Mouse (Mus musculus) heart, postnatal 10 days (tissue): ENCODE results near the gene Nwd2. TPM values are rescaled to one million over a fixed set of nuclear protein-coding genes. Genes with fewer than 3 reads are reported as not detected.

Source experiments
- DNase-seq, 2 experiments: peaks; one replicate each; pipeline ENCODE4 v3.0.0; 2021
- intact Hi-C: fragments of 180-260 bp; cut with DNase I; formaldehyde crosslinking; loops from one replicate; pipeline ENCODE4 v1.15.1; 2025
- total RNA-seq, 2 experiments: library from RNA; stranded (reverse); gene quantifications; 2 replicates each; pipeline ENCODE4 v1.2.3; 2021

The Nwd2 gene
- total RNA-seq = not detected

DNA sequence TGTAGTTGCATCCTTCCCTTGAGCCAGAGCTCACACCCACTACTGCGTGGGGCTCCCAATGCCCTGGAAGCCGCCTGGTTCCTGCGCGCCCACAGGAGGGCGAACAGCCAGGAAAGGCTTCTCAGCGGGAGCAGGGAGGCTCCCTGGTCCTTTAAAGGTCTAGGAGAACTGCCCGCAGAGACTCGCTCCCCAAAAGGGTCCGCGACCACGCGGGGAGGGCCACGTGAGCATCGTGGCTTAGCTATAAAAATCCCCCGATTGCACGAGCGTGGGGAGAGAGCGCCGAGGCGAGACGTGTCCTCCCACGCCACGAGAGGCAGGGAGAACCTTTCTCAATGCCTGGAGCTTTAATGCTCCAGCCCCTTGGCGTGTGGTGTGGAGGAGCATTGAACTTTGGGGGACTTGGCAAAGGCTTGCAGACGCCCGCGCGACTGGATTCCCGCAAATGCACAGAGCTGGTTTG, at the start of gene Nwd2:
Nwd2 (plus strand) TSS at position 33 of the 463 bp plus-strand sequence.
- no peak for DNase-seq

DNA sequence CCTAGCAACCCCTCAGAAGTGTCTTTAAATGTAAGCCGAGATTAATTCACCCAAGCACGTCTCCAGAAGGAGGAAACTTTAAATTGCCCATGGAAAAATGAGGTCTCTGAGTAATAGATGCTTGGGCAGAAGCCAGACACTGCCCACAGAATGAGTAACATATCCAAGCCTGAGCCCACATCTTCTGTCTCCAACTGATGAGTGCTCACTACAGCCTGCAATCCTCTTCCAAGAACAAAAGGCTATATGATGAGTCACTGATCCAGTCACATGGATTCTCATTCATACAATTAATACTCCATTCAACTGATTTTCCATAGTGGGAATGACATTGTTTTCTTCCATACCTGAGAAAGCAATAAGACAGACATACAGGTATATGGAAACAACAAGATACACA, 41.5 kb upstream of the Nwd2 start:
- DNase-seq = no peak
- intact Hi-C loops = no loop called here

More for the DNA sequence above, at the start of gene Nwd2:
- intact Hi-C loops = no loop called here

DNA sequence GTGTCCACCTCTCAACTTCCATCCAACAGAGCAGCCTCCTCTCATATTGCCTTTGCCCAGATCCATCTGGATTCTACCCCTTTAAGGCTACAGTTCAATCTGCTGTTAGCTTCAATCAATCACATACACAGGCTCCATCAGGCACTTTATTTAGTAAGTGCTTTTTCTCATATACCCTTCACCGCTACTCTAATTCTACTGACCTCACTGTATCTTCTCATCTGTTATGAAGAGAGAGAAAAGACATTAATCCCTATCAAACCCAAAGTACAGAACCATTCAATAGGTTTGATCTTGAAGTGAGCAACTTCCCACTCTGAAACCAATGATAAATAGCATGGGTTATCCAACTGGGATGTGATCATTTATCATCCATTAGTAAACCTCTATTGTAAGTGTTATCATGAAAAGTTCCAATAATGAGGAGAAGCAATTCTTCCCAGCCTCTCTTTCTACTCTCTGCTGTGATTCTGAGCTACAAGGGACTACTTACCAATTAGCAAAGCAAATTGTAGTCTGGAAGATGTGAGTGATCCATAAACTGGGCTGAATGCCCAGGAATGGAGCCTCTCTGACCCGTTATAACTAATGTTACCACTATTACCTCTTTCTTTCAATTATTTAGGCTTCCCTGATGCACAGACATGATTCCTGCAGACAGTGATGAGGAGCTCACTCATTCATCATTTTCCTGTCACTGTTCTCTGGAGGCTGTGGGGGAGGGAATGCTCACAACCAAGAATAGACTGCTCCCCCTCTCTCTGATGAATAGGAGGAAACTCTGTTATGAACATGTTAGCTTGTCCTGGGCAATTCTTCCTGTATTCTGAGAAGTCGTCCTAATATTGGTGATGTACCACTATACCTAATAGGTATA, 31.9 kb upstream of the Nwd2 start:
- DNase-seq = no peak
- intact Hi-C loops = no loop called here

DNA sequence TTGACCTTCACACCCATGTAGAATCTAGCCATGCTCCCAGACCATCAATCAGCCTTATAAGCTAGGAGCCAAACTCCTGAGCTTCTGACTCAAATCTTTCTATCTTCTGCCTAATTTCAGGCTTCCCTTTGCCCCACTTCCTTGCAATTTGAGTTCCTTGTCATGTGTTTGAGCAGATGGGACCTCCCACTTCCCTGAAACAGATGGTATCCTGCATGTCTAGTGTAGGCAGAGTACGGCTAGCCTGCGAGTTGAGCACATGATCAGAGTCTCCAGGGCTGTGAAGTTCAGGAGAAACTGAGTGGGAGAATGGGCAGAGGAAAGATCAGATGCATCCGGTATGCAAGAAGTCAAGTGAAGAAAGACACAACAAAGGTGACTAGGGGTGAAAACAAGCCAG, 24.8 kb upstream of the Nwd2 start:
- intact Hi-C loops = no loop called here
- DNase-seq = no peak

DNA sequence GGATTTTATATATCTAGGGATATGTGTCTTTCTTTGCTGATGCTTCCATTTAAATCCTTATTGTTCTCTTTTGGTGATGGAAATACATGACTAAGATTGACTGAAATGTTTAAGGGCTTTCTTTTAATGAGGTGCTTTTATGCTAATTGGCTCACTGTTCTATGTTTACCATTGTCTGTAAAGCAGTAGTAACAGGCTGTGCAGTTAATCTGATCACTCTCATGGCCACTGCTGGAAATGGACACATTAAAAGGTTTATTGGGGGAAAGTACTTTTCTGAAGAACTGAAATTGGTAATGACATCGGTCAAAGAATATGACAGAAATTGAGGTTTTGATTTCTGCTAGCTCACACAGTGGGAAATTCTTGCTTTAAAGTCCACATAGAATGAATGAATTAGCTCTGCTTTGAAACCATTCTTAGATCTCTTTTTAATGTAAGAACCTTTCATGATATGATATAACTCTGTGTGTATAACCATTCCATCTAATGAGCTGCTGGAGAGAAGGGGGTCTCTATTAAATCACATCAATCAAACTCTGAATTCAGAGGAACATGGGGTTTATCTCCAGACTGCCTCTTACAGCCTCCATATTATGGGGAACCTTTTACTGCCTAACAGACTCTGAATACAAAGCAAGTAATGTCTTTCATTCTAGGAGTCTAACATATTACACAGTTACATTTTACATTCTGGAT, 20.9 kb upstream of the Nwd2 start:
- intact Hi-C loops = no loop called here

DNA sequence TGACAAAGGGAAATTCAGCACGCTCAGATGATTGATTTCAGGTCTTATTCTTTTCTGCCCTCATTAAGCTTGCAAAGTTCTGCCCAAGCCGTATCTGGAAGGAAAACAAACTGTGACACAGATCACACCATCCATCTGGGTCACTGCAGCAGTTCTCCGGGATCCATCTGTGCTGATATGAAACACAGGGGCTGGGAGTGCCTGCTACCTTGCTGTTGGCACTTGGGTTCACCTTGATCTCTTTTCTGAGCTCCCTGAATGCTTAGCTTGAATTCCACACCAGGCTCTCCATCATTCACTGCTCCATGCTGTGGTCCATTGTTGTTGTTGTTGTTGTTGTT, 20.4 kb upstream of the Nwd2 start:
- no peak for DNase-seq
- intact Hi-C loops = no loop called here

More for the DNA sequence above, 20.9 kb upstream of the Nwd2 start:
- DNase-seq = no peak

DNA sequence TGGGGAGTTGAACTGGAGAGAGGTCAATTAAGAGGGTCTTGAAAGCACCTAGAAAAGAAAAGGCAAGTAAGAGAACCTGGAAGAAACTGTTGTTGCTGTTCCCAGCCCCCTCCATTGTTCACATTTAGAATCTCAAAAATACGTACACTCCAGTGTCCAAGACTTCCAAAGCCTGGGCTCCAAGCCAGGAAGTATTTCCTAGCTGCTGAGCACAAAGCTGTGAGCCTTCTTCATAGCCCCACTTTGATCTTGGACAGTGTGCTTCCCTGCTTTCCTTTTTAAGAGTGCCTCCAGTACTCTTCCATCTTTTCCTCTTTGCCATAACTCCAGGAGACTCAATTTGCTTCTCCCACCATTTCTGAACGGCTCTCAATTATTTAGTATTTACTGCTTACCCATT, 14.3 kb upstream of the Nwd2 start:
- intact Hi-C loops = no loop called here

DNA sequence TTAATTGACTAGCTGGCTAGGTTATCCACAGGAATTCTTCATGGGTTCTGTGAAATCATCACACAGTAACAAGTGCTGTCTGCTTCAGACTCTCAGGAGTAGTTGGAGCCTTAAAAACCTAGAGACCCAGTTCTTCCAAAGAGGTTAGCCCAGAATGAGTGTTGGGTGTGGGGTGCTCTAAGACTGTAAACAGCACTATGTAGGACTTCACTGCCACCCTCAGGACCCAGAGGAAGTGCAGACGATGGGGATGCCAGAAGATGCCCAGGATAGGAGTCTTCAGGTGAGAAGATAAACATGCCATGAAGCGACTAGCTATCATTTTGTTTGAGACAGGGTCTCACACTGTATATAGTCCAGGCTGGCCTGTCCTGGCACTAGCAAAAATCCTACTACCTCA, 715 bp upstream of the Nwd2 start:
- intact Hi-C loops = no loop called here
- DNase-seq = no peak

More for the DNA sequence above, 14.3 kb upstream of the Nwd2 start:
- DNase-seq = no peak

DNA sequence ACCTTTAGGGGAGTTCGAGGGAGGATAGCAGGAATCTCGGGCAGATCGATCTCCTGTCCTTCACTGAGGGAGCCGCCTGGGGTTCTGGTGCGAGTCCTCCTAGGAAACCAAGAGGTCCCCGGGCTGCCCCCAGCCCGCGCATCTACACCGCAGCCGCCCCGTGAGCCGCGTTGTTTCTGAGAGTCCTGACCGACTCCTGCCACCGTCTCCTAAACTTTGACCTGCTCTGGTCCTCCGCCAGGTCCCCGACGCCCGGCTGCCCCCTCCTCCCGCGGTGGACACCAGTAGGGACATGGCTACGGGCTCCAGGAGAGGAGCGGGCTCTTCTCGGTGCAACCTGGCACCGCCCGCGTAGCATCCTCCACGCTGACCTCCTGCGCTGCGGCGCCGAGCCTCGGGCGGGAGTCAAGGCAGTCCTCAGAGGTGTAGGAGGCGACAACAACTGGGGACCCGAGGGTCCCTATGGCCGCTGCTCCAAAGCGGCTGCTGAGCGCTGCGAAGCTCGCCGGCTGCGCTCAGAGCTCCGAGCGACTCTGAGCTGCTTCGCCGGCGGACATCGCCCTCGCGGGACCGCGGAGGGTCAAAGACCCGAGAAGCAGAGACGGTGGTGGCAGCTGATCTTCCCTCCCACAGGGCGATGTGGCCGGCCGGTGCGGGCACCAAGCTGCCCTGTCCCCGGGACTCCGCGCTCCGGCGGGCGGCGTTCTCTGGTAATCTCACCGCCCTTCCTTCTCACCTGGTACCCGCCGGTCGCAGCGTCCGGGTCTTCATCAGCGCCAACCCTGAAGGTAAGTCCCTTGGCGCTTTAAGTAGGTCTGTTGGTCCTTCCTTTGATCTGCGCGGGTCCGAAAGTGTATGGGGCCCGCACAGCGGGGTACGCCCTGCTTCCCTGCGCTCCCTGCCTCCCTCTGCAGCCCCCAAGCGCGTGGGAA, 897 bp downstream of the Nwd2 start:
- DNase-seq = no peak
- intact Hi-C loops = no loop called here

DNA sequence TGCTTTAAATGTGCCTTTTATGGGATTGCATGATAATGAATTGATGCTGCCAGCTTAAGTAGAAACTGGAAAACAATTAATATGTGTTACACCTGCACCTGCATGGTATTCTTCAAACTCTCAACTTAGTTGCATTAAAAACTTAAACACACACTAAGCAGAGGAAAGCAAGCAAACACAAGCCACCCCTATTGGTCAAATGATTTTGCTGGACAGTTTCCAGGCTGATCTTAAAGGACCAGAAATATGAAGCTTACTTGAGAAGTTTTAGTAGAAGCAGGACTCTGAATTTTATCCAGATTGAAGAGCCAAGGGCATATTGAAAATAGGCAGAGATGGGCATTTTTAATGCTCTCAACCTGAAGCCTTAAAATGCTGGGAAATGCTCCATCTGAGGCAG, 2.9 kb downstream of the Nwd2 start:
- intact Hi-C loops = no loop called here
- no peak for DNase-seq

DNA sequence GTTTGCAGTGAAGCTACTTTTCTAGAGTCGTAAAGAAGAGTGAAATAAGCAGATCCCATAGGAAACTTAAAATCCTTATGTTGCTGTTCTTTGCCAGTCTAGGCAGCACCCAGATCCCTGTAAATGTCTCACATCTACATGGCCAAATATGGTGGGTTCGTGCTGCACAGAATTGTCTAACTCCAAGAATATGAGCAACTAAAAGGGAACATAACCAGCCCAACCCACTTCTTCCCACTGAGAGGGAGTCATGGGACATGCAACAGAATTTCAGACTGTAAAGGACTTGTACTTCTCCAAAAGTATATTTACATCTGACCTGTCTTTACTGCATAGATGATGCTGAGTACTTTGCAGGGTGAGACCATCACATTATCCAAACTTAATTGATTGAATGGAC, 3.8 kb downstream of the Nwd2 start:
- intact Hi-C loops = no loop called here

DNA sequence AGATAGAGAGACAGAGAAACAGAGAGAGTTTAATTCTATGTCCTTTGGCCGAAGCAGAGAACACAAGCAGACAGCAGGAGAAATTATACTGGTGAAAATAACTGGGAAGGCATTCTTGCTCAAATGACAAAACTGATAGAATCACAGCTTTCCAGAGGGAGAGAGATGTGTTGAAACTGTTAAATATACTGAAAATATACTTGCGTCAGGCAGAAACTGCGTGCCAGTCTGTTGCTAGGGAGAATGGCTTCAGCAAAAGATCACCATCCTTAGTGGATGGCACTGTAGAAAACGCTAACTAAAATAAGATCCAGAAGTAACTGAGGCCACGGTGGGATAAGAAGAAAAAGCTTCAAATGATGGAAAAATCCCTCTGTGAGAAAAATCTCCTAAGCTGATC, 18.0 kb downstream of the Nwd2 start:
- no peak for DNase-seq
- intact Hi-C loops = no loop called here

More for the DNA sequence above, 3.8 kb downstream of the Nwd2 start:
- no peak for DNase-seq

DNA sequence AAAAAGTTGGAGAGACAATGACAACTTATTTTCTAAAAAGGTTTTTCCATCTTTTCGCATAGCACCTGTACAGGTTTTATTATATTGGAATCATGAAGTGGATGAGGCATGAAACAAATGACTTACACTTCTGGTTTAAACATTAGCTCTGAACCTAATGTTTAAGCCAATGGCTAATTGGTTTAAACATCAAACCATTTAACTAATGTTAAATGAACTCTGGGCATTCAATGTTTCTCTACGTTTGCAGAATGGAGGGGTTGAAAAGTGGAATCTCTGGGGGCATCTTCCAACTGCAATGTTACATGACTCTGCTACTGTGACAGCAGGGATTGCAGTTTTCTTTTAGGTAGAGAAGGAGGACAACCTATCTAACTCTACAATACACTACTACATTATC, 27.0 kb downstream of the Nwd2 start:
- no peak for DNase-seq
- intact Hi-C loops = no loop called here

DNA sequence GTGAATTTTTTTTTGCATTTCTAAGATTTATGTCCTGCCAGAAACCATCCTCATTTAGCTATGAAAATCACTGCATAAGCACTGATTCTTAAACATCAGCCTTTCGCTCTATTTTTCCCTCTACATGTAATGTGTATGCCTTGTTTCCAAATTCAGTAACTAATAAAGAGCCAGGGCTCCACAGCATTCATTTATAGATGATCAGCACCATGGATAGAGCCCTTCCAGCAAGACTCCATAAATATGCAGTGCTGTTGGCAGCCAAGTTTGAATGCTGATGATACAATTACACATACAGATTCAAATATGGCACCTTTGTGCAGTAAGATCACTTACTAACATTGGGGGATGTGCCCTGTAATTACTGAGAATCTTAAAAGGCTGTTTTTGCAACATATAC, 40.2 kb downstream of the Nwd2 start:
- intact Hi-C loops = no loop called here
- peak; percentile 14 to 16 for DNase-seq

DNA sequence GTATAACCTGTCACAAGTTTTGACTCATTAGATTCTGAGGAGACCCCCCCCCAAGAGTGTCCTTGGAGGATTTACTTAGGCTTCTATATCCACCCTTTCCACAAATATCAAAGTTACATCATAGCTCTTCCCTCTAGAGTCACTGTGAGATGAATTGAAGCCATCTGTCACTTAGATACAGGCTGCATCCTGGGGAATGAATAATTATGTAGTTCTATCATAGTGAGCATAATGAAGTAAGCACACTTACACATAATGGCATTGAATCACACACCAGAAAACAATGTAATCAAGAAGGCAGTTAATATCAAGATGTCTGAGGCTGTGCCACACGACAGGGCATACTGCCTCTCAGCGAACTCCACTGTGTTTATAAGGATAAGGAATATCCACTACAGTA, 47.9 kb downstream of the Nwd2 start:
- intact Hi-C loops = no loop called here
- DNase-seq = no peak

DNA sequence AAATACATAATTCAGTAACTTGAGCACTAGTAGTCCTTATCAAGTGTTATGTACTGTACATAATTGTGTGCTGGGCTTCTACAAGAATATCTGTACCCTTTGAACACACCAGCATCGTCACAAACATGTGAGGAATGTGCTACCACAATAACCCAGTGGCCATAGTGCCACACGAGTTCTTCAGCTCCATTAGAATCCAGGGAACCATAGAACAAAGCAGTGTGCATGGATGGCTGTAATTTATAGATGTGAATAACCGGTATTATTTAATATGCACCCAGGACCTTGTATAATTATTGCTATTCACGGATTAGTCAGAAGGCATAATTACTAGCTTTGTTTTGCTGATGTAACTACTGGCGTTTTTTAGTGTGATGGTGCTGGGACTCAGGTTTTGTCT, 48.3 kb downstream of the Nwd2 start:
- intact Hi-C loops = no loop called here

DNA sequence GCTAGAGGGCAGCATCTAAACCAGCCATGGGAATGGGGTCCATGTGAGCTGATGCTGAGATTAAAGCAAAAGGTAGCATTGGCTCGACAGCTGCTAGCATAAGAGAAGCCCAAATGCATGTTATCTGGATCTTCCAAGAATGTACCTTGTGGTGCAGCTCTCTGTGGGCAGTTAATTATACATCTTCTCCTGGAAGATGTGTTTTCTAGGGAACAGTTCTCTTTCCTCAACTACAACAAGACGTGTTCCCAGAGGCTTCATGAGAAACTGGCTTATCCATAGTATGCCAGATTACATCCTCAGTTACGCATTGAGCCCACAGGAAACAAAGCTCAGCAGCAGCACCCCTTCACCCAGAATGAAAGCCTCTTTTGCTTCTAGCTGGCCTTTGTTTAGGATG, 80.1 kb downstream of the Nwd2 start:
- no peak for DNase-seq
- intact Hi-C loops = no loop called here

More for the DNA sequence above, 48.3 kb downstream of the Nwd2 start:
- DNase-seq = no peak

DNA sequence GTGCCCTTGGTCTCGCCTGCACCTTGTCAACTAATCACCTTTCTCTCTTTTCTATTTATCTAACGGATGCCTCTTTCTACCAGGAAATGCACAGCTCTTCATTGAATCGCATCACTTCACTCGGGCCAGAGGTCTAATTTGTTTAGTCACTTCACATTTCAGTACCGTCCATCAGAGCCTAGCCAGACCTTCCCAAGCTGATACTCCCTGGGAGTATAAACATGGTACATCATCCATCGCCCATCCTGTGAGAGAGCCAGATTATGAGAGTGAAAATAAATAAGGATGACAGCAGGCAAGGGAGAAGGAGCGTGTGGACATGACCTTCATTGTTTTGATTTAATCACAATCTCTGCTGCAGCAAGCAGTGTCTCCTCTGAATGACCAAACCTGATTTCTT, 86.6 kb downstream of the Nwd2 start:
- intact Hi-C loops = no loop called here

DNA sequence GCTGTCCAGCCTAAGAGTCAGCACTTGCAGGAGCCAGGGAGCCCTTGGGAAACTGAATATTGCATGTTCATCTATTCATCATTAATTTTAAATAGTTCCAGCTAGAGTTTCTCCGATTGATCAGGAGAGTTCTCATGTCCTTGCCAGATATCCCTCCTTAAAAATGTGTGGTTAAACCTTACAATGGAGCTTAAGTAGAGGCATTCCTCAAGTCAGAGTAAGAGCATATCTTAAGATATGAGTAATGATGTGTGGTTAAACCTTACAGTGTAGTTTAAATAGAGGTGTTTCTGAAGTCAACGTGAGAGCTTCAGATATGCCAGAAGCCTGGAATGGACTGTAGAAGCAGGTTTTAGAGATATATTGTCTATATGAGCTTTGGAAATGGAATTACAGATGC, 94.5 kb downstream of the Nwd2 start:
- no peak for DNase-seq
- intact Hi-C loops = no loop called here

More for the DNA sequence above, 86.6 kb downstream of the Nwd2 start:
- DNase-seq = no peak

DNA sequence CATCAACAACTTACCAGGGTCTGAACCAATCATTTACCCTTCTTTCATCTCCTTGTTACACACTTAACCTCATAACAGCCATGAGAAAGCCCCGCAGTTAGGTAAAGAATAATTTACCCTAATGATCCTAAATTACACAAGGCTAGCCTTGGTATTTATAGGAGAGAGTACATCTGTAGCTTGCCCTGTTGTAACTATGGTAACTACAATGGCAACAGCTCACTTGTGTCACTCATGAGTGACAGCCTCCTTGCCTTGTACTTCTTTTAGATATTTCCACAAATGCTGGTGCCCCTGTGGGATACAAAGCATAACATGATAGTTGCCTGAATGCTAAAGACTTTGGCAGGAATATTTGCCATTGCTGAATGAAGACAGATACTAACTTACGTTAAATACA, 99.4 kb downstream of the Nwd2 start:
- no peak for DNase-seq
- intact Hi-C loops = no loop called here

DNA sequence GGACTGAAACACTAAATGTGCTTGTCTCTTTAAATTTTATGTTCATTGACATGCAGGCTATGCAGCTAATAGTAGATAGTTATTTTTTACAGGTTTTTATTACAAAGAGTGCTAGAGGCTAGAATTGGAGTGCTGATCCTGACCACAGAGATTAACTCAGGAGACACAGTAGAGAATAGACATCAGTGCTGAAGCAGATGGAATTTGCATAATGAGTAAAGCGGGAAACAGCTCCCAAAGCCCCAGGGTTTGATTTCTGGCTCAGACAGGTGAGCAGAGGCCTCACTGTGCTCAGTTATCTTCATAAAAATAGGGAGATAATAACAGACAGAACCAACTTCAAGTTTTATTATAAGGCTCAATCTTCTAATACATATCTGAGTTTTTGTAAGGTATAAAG, 99.9 kb downstream of the Nwd2 start:
- DNase-seq = no peak
- intact Hi-C loops = no loop called here
